Mouse (Mus musculus): ENCODE data around the gene Hecw2. TPM values are rescaled to one million over a fixed set of nuclear protein-coding genes. Genes with fewer than 3 reads are reported as not detected.

The Hecw2 gene
- polyA plus RNA-seq, 1 experiment from 2014 or later, result 4.8 TPM

GRCm38 (mm10) chr1:53945815-53946214 lies 249.2 kb downstream of the Hecw2 start:
- H3K9ac ChIP-seq (replicated peaks; ENCODE audit: low read depth), result no peak overlapping the region
- H3K4me3 ChIP-seq (ENCODE audit: low read depth, low read length), result no peak overlapping the region
- no peaks in the 10 kb centered on the region for H3K9me3 ChIP-seq (ENCODE audit: low read length)
- DNase-seq (ENCODE audit: low spot score) (no peak), ATAC-seq (no peak)
- H3K27ac ChIP-seq (ENCODE audit: low read length), result no peak overlapping the region
- no peaks in the 10 kb centered on the region for H3K27me3 ChIP-seq (replicated peaks; ENCODE audit: insufficient read depth, low read length)
- H3K36me3 ChIP-seq (ENCODE audit: insufficient read depth, low read length), result no peaks in the 10 kb centered on the region
- H3K4me1 ChIP-seq (ENCODE audit: insufficient read depth, low read depth, low read length), result no peaks in the 10 kb centered on the region
- TF ChIP-seq EP300 (IDR thresholded peaks at IDR 0.05), result no peak
- TF ChIP-seq CTCF (IDR thresholded peaks at IDR 0.05), result no peak
- 48% methylated on average over 2 of the region's 2 CpGs for WGBS
- no peak overlapping the region for H3K4me2 ChIP-seq (replicated peaks; ENCODE audit: low read depth, low read length)

- no peak for DNase-seq (ENCODE audit: low spot score)
- no peak overlapping the region for H3K27ac ChIP-seq (ENCODE audit: low read length)
- no peak for ATAC-seq
- no peaks in the 10 kb centered on the region for H3K9me3 ChIP-seq (ENCODE audit: low read length)
- TF ChIP-seq CTCF (IDR thresholded peaks at IDR 0.05) (no peak), EP300 (IDR thresholded peaks at IDR 0.05) (no peak)
- WGBS, result 72% methylated on average over 8 of the region's 8 CpGs
- H3K36me3 ChIP-seq (ENCODE audit: insufficient read depth, low read length), result no peaks in the 10 kb centered on the region
- no peak overlapping the region for H3K4me2 ChIP-seq (replicated peaks; ENCODE audit: low read depth, low read length)
- no peak overlapping the region for H3K9ac ChIP-seq (replicated peaks; ENCODE audit: low read depth)
- no peaks in the 10 kb centered on the region for H3K27me3 ChIP-seq (replicated peaks; ENCODE audit: insufficient read depth, low read length)
- H3K4me1 ChIP-seq (ENCODE audit: insufficient read depth, low read depth, low read length), result no peaks in the 10 kb centered on the region
- no peak overlapping the region for H3K4me3 ChIP-seq (ENCODE audit: low read depth, low read length)
Observed at GRCm38 (mm10) chr1:53942468-53942867, 252.5 kb downstream of the Hecw2 start.

DNA sequence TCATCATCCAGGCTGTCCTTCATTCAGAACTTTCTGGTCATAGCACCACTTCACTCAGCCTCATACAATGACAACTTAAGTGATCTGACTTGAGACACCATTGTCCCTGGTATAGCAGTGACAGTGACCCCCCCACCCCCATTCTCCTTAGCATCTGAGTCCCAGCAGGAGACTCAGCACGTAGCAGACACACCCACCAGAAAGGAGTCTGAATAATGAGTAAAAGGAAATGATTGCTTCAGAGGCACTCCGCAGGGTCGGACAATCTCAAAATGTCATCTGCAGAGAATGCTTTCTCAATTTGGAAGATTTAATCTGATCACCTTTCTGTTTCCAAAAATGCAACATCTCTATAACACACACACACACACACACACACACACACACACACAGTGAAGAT lies 253.4 kb downstream of the Hecw2 start:
- no peak overlapping the region for H3K9ac ChIP-seq (replicated peaks; ENCODE audit: low read depth)
- H3K4me2 ChIP-seq (replicated peaks; ENCODE audit: low read depth, low read length), result no peak overlapping the region
- H3K9me3 ChIP-seq (ENCODE audit: low read length), result no peaks in the 10 kb centered on the region
- TF ChIP-seq CTCF (IDR thresholded peaks at IDR 0.05) (no peak), EP300 (IDR thresholded peaks at IDR 0.05) (no peak)
- H3K4me3 ChIP-seq (ENCODE audit: low read depth, low read length), result no peak overlapping the region
- 62% methylated on average over 3 of the region's 3 CpGs for WGBS
- H3K4me1 ChIP-seq (ENCODE audit: insufficient read depth, low read depth, low read length), result no peaks in the 10 kb centered on the region
- no peak overlapping the region for H3K27ac ChIP-seq (ENCODE audit: low read length)
- no peak for DNase-seq (ENCODE audit: low spot score)
- no peak for ATAC-seq
- no peaks in the 10 kb centered on the region for H3K27me3 ChIP-seq (replicated peaks; ENCODE audit: insufficient read depth, low read length)
- no peaks in the 10 kb centered on the region for H3K36me3 ChIP-seq (ENCODE audit: insufficient read depth, low read length)

- Histone ChIP-seq H3K36me3 (ENCODE audit: insufficient read depth, low read length) (no peaks in the 10 kb centered on the region), H3K4me2 (replicated peaks; ENCODE audit: low read depth, low read length) (peak overlapping the region; percentile 9; the same call in 1 of the 2 replicates), H3K4me1 (ENCODE audit: insufficient read depth, low read depth, low read length) (no peaks in the 10 kb centered on the region), H3K27ac (ENCODE audit: low read length) (0 out of 2 replicates have a peak overlapping the region, but pooled peaks have one; percentile 29), H3K9me3 (ENCODE audit: low read length) (no peaks in the 10 kb centered on the region), H3K4me3 (ENCODE audit: low read depth, low read length) (no peak overlapping the region), H3K9ac (replicated peaks; ENCODE audit: low read depth) (no peak overlapping the region), H3K27me3 (replicated peaks; ENCODE audit: insufficient read depth, low read length) (no peaks in the 10 kb centered on the region)
- peak; percentile 87 for ATAC-seq
- 26% methylated on average over 13 of the region's 13 CpGs for WGBS
- TF ChIP-seq CTCF (IDR thresholded peaks at IDR 0.05) (no peak), EP300 (IDR thresholded peaks at IDR 0.05) (peak; percentile 87)
- DNase-seq (ENCODE audit: low spot score), result peak; percentile 76
Observed at GRCm38 (mm10) chr1:53940268-53941017, 254.5 kb downstream of the Hecw2 start.

DNA sequence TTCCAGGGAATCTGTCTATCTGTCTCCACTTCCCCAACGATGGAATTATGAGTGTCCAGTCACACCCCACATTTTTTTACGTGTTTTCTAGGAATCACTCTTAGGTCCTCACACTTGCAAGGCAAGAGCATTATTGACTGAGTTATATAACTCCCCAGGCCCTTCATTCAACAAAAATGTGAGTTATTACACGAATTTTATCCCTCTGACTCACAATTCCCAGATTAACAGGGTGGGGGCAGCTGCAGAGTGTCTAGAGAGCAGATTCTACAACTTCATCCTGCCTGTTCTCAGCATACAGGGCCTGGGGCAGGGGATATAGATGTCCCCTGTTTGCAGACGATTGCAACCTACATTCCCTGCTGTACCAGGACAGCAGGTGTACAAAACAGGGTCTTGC lies 255.7 kb downstream of the Hecw2 start:
- no peak for TF ChIP-seq CTCF (IDR thresholded peaks at IDR 0.05)
- TF ChIP-seq EP300 (IDR thresholded peaks at IDR 0.05), result no peak
- ATAC-seq, result no peak
- H3K4me1 ChIP-seq (ENCODE audit: insufficient read depth, low read depth, low read length), result no peaks in the 10 kb centered on the region
- no peak overlapping the region for H3K4me2 ChIP-seq (replicated peaks; ENCODE audit: low read depth, low read length)
- no peaks in the 10 kb centered on the region for H3K27me3 ChIP-seq (replicated peaks; ENCODE audit: insufficient read depth, low read length)
- no peaks in the 10 kb centered on the region for H3K36me3 ChIP-seq (ENCODE audit: insufficient read depth, low read length)
- 61% methylated on average over 4 of the region's 4 CpGs for WGBS
- no peaks in the 10 kb centered on the region for H3K9me3 ChIP-seq (ENCODE audit: low read length)
- DNase-seq (ENCODE audit: low spot score), result no peak
- no peak overlapping the region for H3K4me3 ChIP-seq (ENCODE audit: low read depth, low read length)
- H3K9ac ChIP-seq (replicated peaks; ENCODE audit: low read depth), result no peak overlapping the region
- H3K27ac ChIP-seq (ENCODE audit: low read length), result no peak overlapping the region

GRCm38 (mm10) chr1:53933308-53933707 lies 261.7 kb downstream of the Hecw2 start:
- ATAC-seq (no peak), DNase-seq (ENCODE audit: low spot score) (no peak)
- 55% methylated on average over 2 of the region's 2 CpGs for WGBS
- no peak for TF ChIP-seq CTCF (IDR thresholded peaks at IDR 0.05)
- no peak for TF ChIP-seq EP300 (IDR thresholded peaks at IDR 0.05)
- Histone ChIP-seq H3K4me3 (ENCODE audit: low read depth, low read length) (no peak overlapping the region), H3K9me3 (ENCODE audit: low read length) (no peaks in the 10 kb centered on the region), H3K4me2 (replicated peaks; ENCODE audit: low read depth, low read length) (no peak overlapping the region), H3K4me1 (ENCODE audit: insufficient read depth, low read depth, low read length) (no peaks in the 10 kb centered on the region), H3K36me3 (ENCODE audit: insufficient read depth, low read length) (no peaks in the 10 kb centered on the region), H3K27me3 (replicated peaks; ENCODE audit: insufficient read depth, low read length) (no peaks in the 10 kb centered on the region), H3K27ac (ENCODE audit: low read length) (no peak overlapping the region), H3K9ac (replicated peaks; ENCODE audit: low read depth) (no peak overlapping the region)
